Mouse (Mus musculus): ENCODE results near the gene Arhgap17. TPM values are rescaled to one million over a fixed set of nuclear protein-coding genes. Genes with fewer than 3 reads are reported as not detected.

The Arhgap17 gene
- polyA plus RNA-seq, 1 experiment from 2014 or later: 10.1 TPM

- Histone ChIP-seq H3K4me3 (ENCODE audit: low read depth, low read length) (peak overlapping the region; percentile 88), H3K27ac (ENCODE audit: low read length) (peak overlapping the region; percentile 75), H3K4me2 (ENCODE audit: low read depth, low read length) (peak overlapping the region; percentile 81), H3K27me3 (ENCODE audit: control insufficient read depth, insufficient read depth, low read depth, low read length) (no peaks in the 10 kb centered on the region), H3K9me3 (replicated peaks; ENCODE audit: control insufficient read depth, low read length) (no peaks in the 10 kb centered on the region), H3K9ac (ENCODE audit: low read depth, low read length) (peak overlapping the region; percentile 86), H3K36me3 (ENCODE audit: control insufficient read depth, insufficient read depth) (no peaks in the 10 kb centered on the region), H3K4me1 (ENCODE audit: control insufficient read depth, low read depth, low read length) (peaks cover 19% of the 10 kb centered on the region)
- 4% methylated on average over 41 of the region's 41 CpGs for WGBS (ENCODE audit: insufficient replicate concordance)
- ATAC-seq (ENCODE audit: low read depth): peak; percentile 99
Measured at GRCm38 (mm10) chr7:123377443-123378400, 8.0 kb upstream of the Arhgap17 start.

- Histone ChIP-seq H3K9ac (ENCODE audit: low read depth, low read length) (no peak overlapping the region), H3K4me1 (ENCODE audit: control insufficient read depth, low read depth, low read length) (peaks cover 33% of the 10 kb centered on the region), H3K36me3 (ENCODE audit: control insufficient read depth, insufficient read depth) (no peaks in the 10 kb centered on the region), H3K9me3 (replicated peaks; ENCODE audit: control insufficient read depth, low read length) (no peaks in the 10 kb centered on the region), H3K4me3 (ENCODE audit: low read depth, low read length) (no peak overlapping the region), H3K4me2 (ENCODE audit: low read depth, low read length) (no peak overlapping the region), H3K27me3 (ENCODE audit: control insufficient read depth, insufficient read depth, low read depth, low read length) (no peaks in the 10 kb centered on the region), H3K27ac (ENCODE audit: low read length) (0 out of 2 replicates have a peak overlapping the region, but pooled peaks have one; percentile 27)
- WGBS (ENCODE audit: insufficient replicate concordance): 57% methylated on average over 3 of the region's 3 CpGs
- ATAC-seq (ENCODE audit: low read depth): no peak
Measured at GRCm38 (mm10) chr7:123371501-123371900, 1.8 kb upstream of the Arhgap17 start.

GRCm38 (mm10) chr7:123370700-123371099 is 985 bp upstream of the Arhgap17 start:
- Histone ChIP-seq H3K4me2 (ENCODE audit: low read depth, low read length) (peak overlapping the region; percentile 95), H3K4me1 (ENCODE audit: control insufficient read depth, low read depth, low read length) (peaks cover 41% of the 10 kb centered on the region), H3K9ac (ENCODE audit: low read depth, low read length) (peak overlapping the region; percentile 96), H3K4me3 (ENCODE audit: low read depth, low read length) (peak overlapping the region; percentile 94), H3K27me3 (ENCODE audit: control insufficient read depth, insufficient read depth, low read depth, low read length) (no peaks in the 10 kb centered on the region), H3K27ac (ENCODE audit: low read length) (peak overlapping the region; percentile 88), H3K36me3 (ENCODE audit: control insufficient read depth, insufficient read depth) (no peaks in the 10 kb centered on the region), H3K9me3 (replicated peaks; ENCODE audit: control insufficient read depth, low read length) (no peaks in the 10 kb centered on the region)
- WGBS (ENCODE audit: insufficient replicate concordance): 58% methylated on average over 9 of the region's 9 CpGs
- ATAC-seq (ENCODE audit: low read depth): no peak

GRCm38 (mm10) chr7:123368778-123369746 is 653 bp downstream of the Arhgap17 start:
- H3K4me2 ChIP-seq (ENCODE audit: low read depth, low read length): peak overlapping the region; percentile 95
- no peaks in the 10 kb centered on the region for H3K27me3 ChIP-seq (ENCODE audit: control insufficient read depth, insufficient read depth, low read depth, low read length)
- peak overlapping the region; percentile 94 for H3K4me3 ChIP-seq (ENCODE audit: low read depth, low read length)
- peak; percentile 12 for ATAC-seq (ENCODE audit: low read depth)
- peak overlapping the region; percentile 96 for H3K9ac ChIP-seq (ENCODE audit: low read depth, low read length)
- no peaks in the 10 kb centered on the region for H3K36me3 ChIP-seq (ENCODE audit: control insufficient read depth, insufficient read depth)
- no peaks in the 10 kb centered on the region for H3K9me3 ChIP-seq (replicated peaks; ENCODE audit: control insufficient read depth, low read length)
- WGBS (ENCODE audit: insufficient replicate concordance): under 1% methylated on average over 39 of the region's 51 CpGs
- H3K4me1 ChIP-seq (ENCODE audit: control insufficient read depth, low read depth, low read length): peaks cover 48% of the 10 kb centered on the region
- peak overlapping the region; percentile 88 for H3K27ac ChIP-seq (ENCODE audit: low read length)

GRCm38 (mm10) chr7:123368187-123368586 is 1.5 kb downstream of the Arhgap17 start:
- Histone ChIP-seq H3K4me2 (ENCODE audit: low read depth, low read length) (peak overlapping the region; percentile 95), H3K4me1 (ENCODE audit: control insufficient read depth, low read depth, low read length) (peaks cover 48% of the 10 kb centered on the region), H3K4me3 (ENCODE audit: low read depth, low read length) (peak overlapping the region; percentile 94), H3K9me3 (replicated peaks; ENCODE audit: control insufficient read depth, low read length) (no peaks in the 10 kb centered on the region), H3K27me3 (ENCODE audit: control insufficient read depth, insufficient read depth, low read depth, low read length) (no peaks in the 10 kb centered on the region), H3K27ac (ENCODE audit: low read length) (no peak overlapping the region), H3K9ac (ENCODE audit: low read depth, low read length) (peak overlapping the region; percentile 96), H3K36me3 (ENCODE audit: control insufficient read depth, insufficient read depth) (no peaks in the 10 kb centered on the region)
- WGBS (ENCODE audit: insufficient replicate concordance): 53% methylated on average over 2 of the region's 2 CpGs
- ATAC-seq (ENCODE audit: low read depth): no peak

GRCm38 (mm10) chr7:123367218-123368150 is 2.2 kb downstream of the Arhgap17 start:
- Histone ChIP-seq H3K4me1 (ENCODE audit: control insufficient read depth, low read depth, low read length) (peaks cover 48% of the 10 kb centered on the region), H3K9me3 (replicated peaks; ENCODE audit: control insufficient read depth, low read length) (no peaks in the 10 kb centered on the region), H3K27me3 (ENCODE audit: control insufficient read depth, insufficient read depth, low read depth, low read length) (no peaks in the 10 kb centered on the region), H3K4me3 (ENCODE audit: low read depth, low read length) (peak overlapping the region; percentile 94), H3K27ac (ENCODE audit: low read length) (no peak overlapping the region), H3K9ac (ENCODE audit: low read depth, low read length) (peak overlapping the region; percentile 13; the same call in 1 of the 2 replicates), H3K36me3 (ENCODE audit: control insufficient read depth, insufficient read depth) (no peaks in the 10 kb centered on the region), H3K4me2 (ENCODE audit: low read depth, low read length) (peak overlapping the region; percentile 95)
- ATAC-seq (ENCODE audit: low read depth): no peak
- 73% methylated on average over 16 of the region's 16 CpGs for WGBS (ENCODE audit: insufficient replicate concordance)

GRCm38 (mm10) chr7:123366806-123367205 is 2.9 kb downstream of the Arhgap17 start:
- Histone ChIP-seq H3K9ac (ENCODE audit: low read depth, low read length) (peak overlapping the region; percentile 24; the same call in 1 of the 2 replicates), H3K9me3 (replicated peaks; ENCODE audit: control insufficient read depth, low read length) (no peaks in the 10 kb centered on the region), H3K4me1 (ENCODE audit: control insufficient read depth, low read depth, low read length) (peaks cover 48% of the 10 kb centered on the region), H3K4me2 (ENCODE audit: low read depth, low read length) (peak overlapping the region; percentile 41; the same call in 1 of the 2 replicates), H3K27me3 (ENCODE audit: control insufficient read depth, insufficient read depth, low read depth, low read length) (no peaks in the 10 kb centered on the region), H3K4me3 (ENCODE audit: low read depth, low read length) (peak overlapping the region; percentile 11; the same call in 1 of the 2 replicates), H3K27ac (ENCODE audit: low read length) (peak overlapping the region; percentile 65), H3K36me3 (ENCODE audit: control insufficient read depth, insufficient read depth) (no peaks in the 10 kb centered on the region)
- WGBS (ENCODE audit: insufficient replicate concordance): 72% methylated on average over 8 of the region's 8 CpGs
- ATAC-seq (ENCODE audit: low read depth): no peak
